Mouse (Mus musculus): ENCODE measurements at regions not wholly inside any gene's neighbourhood (a gene's known extent, or its start where the extent isn't known, plus 50 kb on each side); places are given as distances from the start of the nearest gene placed in this dataset.

- no peaks in the 10 kb centered on the region for H3K9me3 ChIP-seq
- no peak overlapping the region for H3K4me3 ChIP-seq (replicated peaks)
- H3K27ac ChIP-seq: no peak overlapping the region
- H3K4me2 ChIP-seq: no peak overlapping the region
- no peak for ATAC-seq (ENCODE audit: low FRiP score)
- no peaks in the 10 kb centered on the region for H3K27me3 ChIP-seq
- H3K4me1 ChIP-seq: no peaks in the 10 kb centered on the region
- no peaks in the 10 kb centered on the region for H3K36me3 ChIP-seq (replicated peaks)
- 88% methylated on average over 1 of the region's 1 CpGs for WGBS
- no peak overlapping the region for H3K9ac ChIP-seq
Observed at GRCm38 (mm10) chr15:40439827-40440226, 305.7 kb downstream of the 9330182O14Rik start.

GRCm38 (mm10) chr15:40448623-40449022 lies 314.5 kb downstream of the 9330182O14Rik start:
- no peaks in the 10 kb centered on the region for H3K4me1 ChIP-seq
- WGBS: 100% methylated on average over 1 of the region's 1 CpGs
- no peaks in the 10 kb centered on the region for H3K9me3 ChIP-seq
- no peak overlapping the region for H3K9ac ChIP-seq
- H3K4me3 ChIP-seq (replicated peaks): no peak overlapping the region
- no peak overlapping the region for H3K27ac ChIP-seq
- H3K27me3 ChIP-seq: no peaks in the 10 kb centered on the region
- H3K36me3 ChIP-seq (replicated peaks): no peaks in the 10 kb centered on the region
- no peak overlapping the region for H3K4me2 ChIP-seq
- no peak for ATAC-seq (ENCODE audit: low FRiP score)

GRCm38 (mm10) chr15:40453235-40453634 lies 319.1 kb downstream of the 9330182O14Rik start:
- H3K27ac ChIP-seq: no peak overlapping the region
- H3K36me3 ChIP-seq (replicated peaks): no peaks in the 10 kb centered on the region
- H3K4me3 ChIP-seq (replicated peaks): no peak overlapping the region
- 80% methylated on average over 2 of the region's 2 CpGs for WGBS
- no peak overlapping the region for H3K9ac ChIP-seq
- no peaks in the 10 kb centered on the region for H3K4me1 ChIP-seq
- ATAC-seq (ENCODE audit: low FRiP score): no peak
- no peak overlapping the region for H3K4me2 ChIP-seq
- H3K9me3 ChIP-seq: no peaks in the 10 kb centered on the region
- H3K27me3 ChIP-seq: no peaks in the 10 kb centered on the region

GRCm38 (mm10) chr15:40475659-40476355 lies 341.6 kb downstream of the 9330182O14Rik start:
- Histone ChIP-seq H3K9ac (no peak overlapping the region), H3K36me3 (replicated peaks) (no peaks in the 10 kb centered on the region), H3K27ac (no peak overlapping the region), H3K4me3 (replicated peaks) (no peak overlapping the region), H3K4me2 (no peak overlapping the region), H3K27me3 (no peaks in the 10 kb centered on the region), H3K4me1 (no peaks in the 10 kb centered on the region), H3K9me3 (no peaks in the 10 kb centered on the region)
- ATAC-seq (ENCODE audit: low FRiP score): no peak
- WGBS: 78% methylated on average over 7 of the region's 7 CpGs

GRCm38 (mm10) chr15:40480386-40480785 lies 346.2 kb downstream of the 9330182O14Rik start:
- no peak for ATAC-seq (ENCODE audit: low FRiP score)
- WGBS: 79% methylated on average over 1 of the region's 1 CpGs

GRCm38 (mm10) chr15:40481239-40481638 lies 347.1 kb downstream of the 9330182O14Rik start:
- no peaks in the 10 kb centered on the region for H3K27me3 ChIP-seq
- WGBS: 64% methylated on average over 3 of the region's 3 CpGs

More at GRCm38 (mm10) chr15:40480386-40480785, 346.2 kb downstream of the 9330182O14Rik start:
- H3K27me3 ChIP-seq: no peaks in the 10 kb centered on the region
- no peak overlapping the region for H3K9ac ChIP-seq
- no peaks in the 10 kb centered on the region for H3K4me1 ChIP-seq
- H3K4me2 ChIP-seq: no peak overlapping the region
- no peak overlapping the region for H3K27ac ChIP-seq
- H3K9me3 ChIP-seq: no peaks in the 10 kb centered on the region
- H3K36me3 ChIP-seq (replicated peaks): no peaks in the 10 kb centered on the region
- H3K4me3 ChIP-seq (replicated peaks): no peak overlapping the region

GRCm38 (mm10) chr15:40485997-40486396 lies 351.8 kb downstream of the 9330182O14Rik start:
- no peaks in the 10 kb centered on the region for H3K4me1 ChIP-seq
- H3K36me3 ChIP-seq (replicated peaks): no peaks in the 10 kb centered on the region
- ATAC-seq (ENCODE audit: low FRiP score): no peak
- 93% methylated on average over 1 of the region's 1 CpGs for WGBS
- H3K9ac ChIP-seq: no peak overlapping the region
- H3K9me3 ChIP-seq: no peaks in the 10 kb centered on the region
- no peaks in the 10 kb centered on the region for H3K27me3 ChIP-seq
- no peak overlapping the region for H3K27ac ChIP-seq
- no peak overlapping the region for H3K4me3 ChIP-seq (replicated peaks)
- no peak overlapping the region for H3K4me2 ChIP-seq

More at GRCm38 (mm10) chr15:40481239-40481638, 347.1 kb downstream of the 9330182O14Rik start:
- no peaks in the 10 kb centered on the region for H3K36me3 ChIP-seq (replicated peaks)
- no peaks in the 10 kb centered on the region for H3K4me1 ChIP-seq
- H3K9me3 ChIP-seq: no peaks in the 10 kb centered on the region
- H3K4me3 ChIP-seq (replicated peaks): no peak overlapping the region
- no peak overlapping the region for H3K9ac ChIP-seq
- H3K4me2 ChIP-seq: no peak overlapping the region
- ATAC-seq (ENCODE audit: low FRiP score): no peak
- no peak overlapping the region for H3K27ac ChIP-seq

GRCm38 (mm10) chr15:40501180-40502125 lies 367.3 kb downstream of the 9330182O14Rik start:
- H3K27ac ChIP-seq: peak overlapping the region; percentile 38; the same call in 1 of the 2 replicates
- no peak overlapping the region for H3K4me3 ChIP-seq (replicated peaks)
- no peaks in the 10 kb centered on the region for H3K27me3 ChIP-seq
- H3K9ac ChIP-seq: no peak overlapping the region
- ATAC-seq (ENCODE audit: low FRiP score): no peak
- no peaks in the 10 kb centered on the region for H3K36me3 ChIP-seq (replicated peaks)
- peaks cover 4% of the 10 kb centered on the region; the same call in 1 of the 2 replicates for H3K4me1 ChIP-seq
- 48% methylated on average over 11 of the region's 11 CpGs for WGBS
- H3K9me3 ChIP-seq: no peaks in the 10 kb centered on the region
- no peak overlapping the region for H3K4me2 ChIP-seq

DNA sequence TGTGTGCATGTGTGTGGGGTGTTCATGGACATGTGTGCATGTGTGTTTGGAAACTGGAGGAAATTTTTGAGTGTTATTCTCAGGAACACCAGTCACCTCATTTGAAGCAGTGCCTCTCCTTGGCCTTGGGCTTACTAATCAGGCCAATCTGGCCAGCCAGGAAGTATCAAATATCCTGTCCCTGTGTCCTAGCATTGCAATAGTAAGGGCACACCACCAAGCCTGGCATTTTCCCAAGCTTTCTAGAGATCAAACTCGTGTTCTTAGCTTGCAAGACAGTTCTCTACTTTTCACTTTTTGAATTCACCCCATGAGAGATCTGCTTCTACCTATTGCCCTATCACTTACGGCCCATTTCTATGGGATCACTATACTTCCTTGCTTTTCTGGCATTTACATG lies 376.7 kb downstream of the 9330182O14Rik start:
- WGBS: 66% methylated on average over 2 of the region's 2 CpGs
- H3K4me3 ChIP-seq (replicated peaks): no peak overlapping the region
- H3K27me3 ChIP-seq: no peaks in the 10 kb centered on the region
- H3K9me3 ChIP-seq: no peaks in the 10 kb centered on the region
- no peaks in the 10 kb centered on the region for H3K36me3 ChIP-seq (replicated peaks)
- ATAC-seq (ENCODE audit: low FRiP score): no peak
- no peak overlapping the region for H3K4me2 ChIP-seq
- H3K27ac ChIP-seq: no peak overlapping the region
- H3K4me1 ChIP-seq: no peaks in the 10 kb centered on the region
- no peak overlapping the region for H3K9ac ChIP-seq

- Histone ChIP-seq H3K9me3 (no peaks in the 10 kb centered on the region), H3K4me2 (no peak overlapping the region), H3K9ac (no peak overlapping the region), H3K36me3 (replicated peaks) (no peaks in the 10 kb centered on the region), H3K27me3 (no peaks in the 10 kb centered on the region), H3K4me1 (no peaks in the 10 kb centered on the region), H3K4me3 (replicated peaks) (no peak overlapping the region), H3K27ac (no peak overlapping the region)
- no peak for ATAC-seq (ENCODE audit: low FRiP score)
- 70% methylated on average over 2 of the region's 2 CpGs for WGBS
Observed at GRCm38 (mm10) chr15:40524350-40524749, 390.2 kb downstream of the 9330182O14Rik start.

DNA sequence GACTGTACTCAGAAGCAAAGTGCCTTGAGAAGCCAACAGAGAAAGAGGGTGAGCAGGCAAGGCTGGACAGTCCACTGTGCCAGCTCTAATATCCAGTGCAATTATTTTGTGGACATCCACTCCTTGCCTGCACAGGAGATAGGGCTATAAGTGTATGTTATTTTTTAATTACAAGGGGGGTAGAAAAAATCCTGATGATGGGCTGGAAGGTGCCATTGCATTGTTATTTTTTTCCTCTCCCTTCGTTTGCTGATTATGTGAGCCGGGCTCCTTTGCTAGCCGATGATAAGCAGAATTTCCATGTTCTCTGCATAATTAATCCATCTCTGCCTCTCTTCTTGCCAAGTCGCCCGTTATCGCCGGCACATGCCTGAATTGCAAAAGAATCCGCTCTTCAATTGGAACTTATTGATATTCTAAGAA lies 399.3 kb downstream of the 9330182O14Rik start:
- no peak overlapping the region for H3K4me3 ChIP-seq (replicated peaks)
- no peak overlapping the region for H3K9ac ChIP-seq
- no peak overlapping the region for H3K27ac ChIP-seq

DNA sequence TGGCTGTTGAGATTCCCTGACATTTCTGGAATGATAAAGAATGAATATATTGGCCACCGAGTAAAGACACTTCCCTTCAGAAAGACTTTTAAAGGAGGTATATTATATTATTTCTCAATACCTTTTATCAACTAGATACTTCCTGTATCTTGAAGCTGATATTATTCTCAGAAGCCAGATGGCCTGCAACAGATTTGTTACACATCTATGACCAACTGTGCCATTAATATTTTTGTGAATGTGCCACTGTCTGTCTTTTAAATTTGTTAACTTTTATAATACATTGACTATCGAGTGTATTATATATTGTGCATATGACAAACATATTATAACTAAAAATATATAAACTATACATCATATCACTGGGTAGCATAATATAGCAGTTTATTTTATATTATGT lies 427.5 kb downstream of the 9330182O14Rik start:
- no peaks in the 10 kb centered on the region for H3K4me1 ChIP-seq
- WGBS: 89% methylated on average over 2 of the region's 2 CpGs
- H3K27me3 ChIP-seq: no peaks in the 10 kb centered on the region
- no peak overlapping the region for H3K4me2 ChIP-seq
- H3K4me3 ChIP-seq (replicated peaks): no peak overlapping the region
- ATAC-seq (ENCODE audit: low FRiP score): no peak
- no peaks in the 10 kb centered on the region for H3K36me3 ChIP-seq (replicated peaks)
- no peak overlapping the region for H3K9ac ChIP-seq
- no peaks in the 10 kb centered on the region for H3K9me3 ChIP-seq
- no peak overlapping the region for H3K27ac ChIP-seq

More for the DNA sequence above, 399.3 kb downstream of the 9330182O14Rik start:
- Histone ChIP-seq H3K4me2 (peak overlapping the region; percentile 15; the same call in 1 of the 2 replicates), H3K4me1 (no peaks in the 10 kb centered on the region), H3K36me3 (replicated peaks) (no peaks in the 10 kb centered on the region), H3K9me3 (no peaks in the 10 kb centered on the region), H3K27me3 (no peaks in the 10 kb centered on the region)
- 27% methylated on average over 8 of the region's 8 CpGs for WGBS
- peak; percentile 53; the same call in 1 of the 2 replicates for ATAC-seq (ENCODE audit: low FRiP score)
